Mouse (Mus musculus) brain, adult 2 months (tissue): ENCODE measurements around the gene Tmem131l.
"Not testable (repeated sequence)": the region's sequence is repeated elsewhere in the genome, so short reads cannot be mapped to it uniquely, and the experiment has no call there.

Experiments
- DNase-seq: peaks from one replicate; pipeline ENCODE4 v3.0.0; 2011; ENCODE audit warnings: low read depth, low spot score

Gene Tmem131l

GRCm38 (mm10) chr3:83915768-83916496 lies 124.0 kb downstream of the Tmem131l start:
- DNase-seq, result peak; percentile 82

- peak; percentile 80 for DNase-seq
These were observed 124.9 kb downstream of the Tmem131l start for GRCm38 (mm10) chr3:83915102-83915501.

- DNase-seq, result no peak
These were observed 129.3 kb downstream of the Tmem131l start for GRCm38 (mm10) chr3:83910707-83911106.

GRCm38 (mm10) chr3:83906185-83906584 lies 133.8 kb downstream of the Tmem131l start:
- DNase-seq, result no peak

- no peak for DNase-seq
These were observed 134.8 kb downstream of the Tmem131l start for GRCm38 (mm10) chr3:83905161-83905560.

GRCm38 (mm10) chr3:83904176-83904958 lies 135.6 kb downstream of the Tmem131l start:
- DNase-seq, result peak; percentile 28

GRCm38 (mm10) chr3:83902943-83903342 lies 137.0 kb downstream of the Tmem131l start:
- DNase-seq, result no peak

- DNase-seq, result no peak
These were observed 137.5 kb downstream of the Tmem131l start for GRCm38 (mm10) chr3:83902459-83902858.

- no peak for DNase-seq
These were observed 139.1 kb downstream of the Tmem131l start for GRCm38 (mm10) chr3:83900756-83901373.

GRCm38 (mm10) chr3:83899556-83899955 lies 140.4 kb downstream of the Tmem131l start:
- peak; percentile 71 for DNase-seq

- no peak for DNase-seq
These were observed 141.7 kb downstream of the Tmem131l start for GRCm38 (mm10) chr3:83898246-83898645.

GRCm38 (mm10) chr3:83895811-83896210 lies 144.2 kb downstream of the Tmem131l start:
- DNase-seq, result no peak

- no peak for DNase-seq
These were observed 144.9 kb downstream of the Tmem131l start for GRCm38 (mm10) chr3:83895111-83895510.

GRCm38 (mm10) chr3:83885163-83885562 lies 154.8 kb downstream of the Tmem131l start:
- no peak for DNase-seq

GRCm38 (mm10) chr3:83879261-83880050 lies 160.5 kb downstream of the Tmem131l start:
- DNase-seq, result not testable (repeated sequence)

- no peak for DNase-seq
These were observed 161.2 kb downstream of the Tmem131l start for GRCm38 (mm10) chr3:83878801-83879200.

- no peak for DNase-seq
These were observed 163.7 kb downstream of the Tmem131l start for GRCm38 (mm10) chr3:83876299-83876698.

- not testable (repeated sequence) for DNase-seq
These were observed 164.9 kb downstream of the Tmem131l start for GRCm38 (mm10) chr3:83875078-83875477.

GRCm38 (mm10) chr3:83872853-83873252 lies 167.1 kb downstream of the Tmem131l start:
- DNase-seq, result not testable (repeated sequence)

GRCm38 (mm10) chr3:83871962-83872361 lies 168.0 kb downstream of the Tmem131l start:
- DNase-seq, result not testable (repeated sequence)

GRCm38 (mm10) chr3:83871559-83871958 lies 168.4 kb downstream of the Tmem131l start:
- DNase-seq, result not testable (repeated sequence)
